Mouse (Mus musculus): ENCODE measurements around the gene Zfp711. TPM values are rescaled to one million over a fixed set of nuclear protein-coding genes. Genes with fewer than 3 reads are reported as not detected.

Zfp711 gene
- polyA plus RNA-seq (2014; fragmentation: Illumina TruSeq; extraction: RNeasy Lipid Tissue Mini Kit (QIAGEN cat#74804); ENCODE audit: low read depth, low replicate concordance): 67.8 TPM

GRCm38 (mm10) chrX:112600511-112601305, at the start of gene Zfp711:
TSS of gene Zfp711 (plus strand) at chrX:112600526.

Other genes with a start within 250 kb of the Zfp711 start
- 120 TPM for gene Satl1, start 193.7 kb upstream of the Zfp711 start, polyA plus RNA-seq (2014; fragmentation: Illumina TruSeq; extraction: RNeasy Lipid Tissue Mini Kit (QIAGEN cat#74804); ENCODE audit: low read depth, low replicate concordance)
- 0.78 TPM for gene 2010106E10Rik, start 105.3 kb upstream of the Zfp711 start, polyA plus RNA-seq (2014; fragmentation: Illumina TruSeq; extraction: RNeasy Lipid Tissue Mini Kit (QIAGEN cat#74804); ENCODE audit: low read depth, low replicate concordance)
- 0.04 TPM for gene Pof1b, start 98.1 kb downstream of the Zfp711 start, polyA plus RNA-seq (2014; fragmentation: Illumina TruSeq; extraction: RNeasy Lipid Tissue Mini Kit (QIAGEN cat#74804); ENCODE audit: low read depth, low replicate concordance)